Mouse (Mus musculus) 3134 (cell line): ENCODE data around the gene Gsto1.
"Not testable (repeated sequence)": the region's sequence is repeated elsewhere in the genome, so short reads cannot be mapped to it uniquely, and the experiment has no call there.

Experiments
- DNase-seq: peaks from one replicate; pipeline ENCODE4 v3.0.0-alpha.2; 2011; ENCODE audit warnings: low spot score; ENCODE audit not compliant: insufficient read length; ENCODE audit errors: extremely low read depth

Gsto1 gene

DNA sequence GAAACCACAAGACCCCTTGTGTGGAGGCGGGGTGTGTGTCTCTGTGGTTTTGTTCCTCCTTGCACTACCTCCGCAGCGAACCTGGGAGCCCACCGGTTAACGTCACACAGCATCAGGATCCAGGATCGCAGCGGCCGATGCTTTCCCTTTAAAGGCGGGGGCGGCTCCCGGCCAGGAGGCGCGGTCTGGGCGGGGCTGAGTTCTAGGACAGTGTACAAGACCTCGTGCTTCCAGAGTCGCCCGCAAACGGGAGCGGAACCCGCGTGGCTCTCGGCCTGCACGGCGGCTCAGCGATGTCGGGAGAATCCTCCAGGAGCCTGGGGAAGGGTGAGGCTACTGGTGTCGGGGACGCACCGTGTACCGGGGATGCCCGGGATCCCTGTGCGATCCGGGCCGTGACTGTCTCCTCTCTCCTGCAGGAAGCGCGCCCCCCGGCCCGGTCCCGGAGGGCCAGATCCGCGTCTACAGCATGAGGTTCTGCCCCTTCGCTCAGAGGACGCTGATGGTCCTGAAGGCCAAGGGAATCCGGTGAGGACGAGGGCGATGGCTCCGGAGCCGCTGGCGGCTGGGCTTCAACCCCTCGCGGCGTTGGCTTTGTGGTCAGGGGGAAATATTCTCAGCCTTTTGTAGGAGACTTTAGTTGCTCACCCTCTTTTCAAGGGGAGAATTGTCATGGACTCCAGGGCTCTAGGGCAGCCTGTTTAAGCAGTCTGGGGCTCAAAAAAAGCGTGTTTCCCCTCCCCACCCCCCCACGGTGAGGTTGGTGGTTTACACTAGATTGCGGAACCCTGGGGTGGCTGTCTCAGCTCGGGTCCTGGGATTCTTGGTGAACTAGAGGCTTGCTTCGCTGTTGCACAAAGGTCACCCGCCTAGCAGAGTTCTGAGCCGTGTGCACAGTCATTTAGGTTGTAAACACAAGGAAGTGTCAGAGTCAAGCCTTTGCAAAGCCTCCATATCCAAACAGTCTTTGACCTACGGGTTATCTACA is at the start of gene Gsto1:
Gene Gsto1, plus strand, starts transcription at position 175 of the 988 bp plus-strand sequence.
- peak; percentile 94 for DNase-seq

DNA sequence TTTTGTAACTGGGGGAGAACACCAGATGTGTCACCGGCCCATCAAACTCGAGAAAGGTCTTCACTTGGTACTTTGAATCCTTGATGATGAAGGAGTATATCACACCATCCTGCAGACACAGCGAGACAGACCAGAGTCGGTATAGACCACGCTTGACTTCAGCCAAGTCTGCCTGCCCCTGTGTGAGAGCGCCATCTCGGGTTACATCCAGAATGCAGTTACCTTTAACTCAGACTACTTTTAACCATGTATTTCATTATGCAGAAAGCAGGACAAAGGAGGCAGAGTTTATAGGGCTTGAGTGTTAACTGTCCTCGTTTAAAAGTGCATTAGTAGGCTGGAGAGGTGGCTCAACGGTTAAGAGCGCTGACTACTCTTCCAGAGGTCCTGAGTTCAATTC is 42.7 kb upstream of the Gsto1 start:
- DNase-seq, result no peak

DNA sequence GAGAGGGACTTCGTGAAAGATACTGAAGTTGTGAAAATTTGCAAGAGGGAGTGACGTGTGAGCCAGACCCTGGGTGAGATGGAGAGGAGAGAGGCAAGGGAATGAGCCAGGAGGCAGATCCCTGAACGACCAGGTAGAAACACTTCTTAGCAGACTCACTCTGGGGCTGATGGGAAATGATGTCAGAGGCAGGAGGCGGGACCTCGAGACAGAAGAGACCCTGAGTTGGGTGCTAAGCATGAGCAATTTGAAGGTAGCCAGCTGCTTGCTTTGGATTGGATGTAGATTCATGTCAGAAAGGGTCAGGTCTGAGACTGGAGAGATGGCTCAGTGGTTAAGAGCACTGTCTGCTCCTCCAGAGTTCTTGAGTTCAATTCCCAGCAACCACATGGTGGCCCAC is 40.0 kb upstream of the Gsto1 start:
- no peak for DNase-seq

DNA sequence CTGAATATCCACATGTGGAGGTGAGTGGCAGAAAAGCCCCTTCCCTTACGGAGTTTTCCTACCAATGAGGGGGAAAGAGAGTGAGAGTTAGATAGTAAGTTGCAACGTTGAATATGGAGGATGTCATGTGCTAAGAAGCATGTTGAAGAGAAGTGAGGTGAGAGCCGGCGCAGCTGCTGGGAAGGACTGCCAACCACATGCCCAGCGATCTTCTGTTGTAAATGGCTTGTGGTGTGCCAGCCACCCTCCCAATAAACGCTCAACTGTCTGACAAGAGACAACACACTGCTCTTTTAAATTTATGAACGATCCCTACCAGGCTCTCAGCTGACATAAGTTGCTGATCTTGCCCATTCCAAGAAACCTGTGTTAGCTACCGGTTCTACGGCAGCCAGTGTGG is 37.1 kb upstream of the Gsto1 start:
- DNase-seq, result no peak

DNA sequence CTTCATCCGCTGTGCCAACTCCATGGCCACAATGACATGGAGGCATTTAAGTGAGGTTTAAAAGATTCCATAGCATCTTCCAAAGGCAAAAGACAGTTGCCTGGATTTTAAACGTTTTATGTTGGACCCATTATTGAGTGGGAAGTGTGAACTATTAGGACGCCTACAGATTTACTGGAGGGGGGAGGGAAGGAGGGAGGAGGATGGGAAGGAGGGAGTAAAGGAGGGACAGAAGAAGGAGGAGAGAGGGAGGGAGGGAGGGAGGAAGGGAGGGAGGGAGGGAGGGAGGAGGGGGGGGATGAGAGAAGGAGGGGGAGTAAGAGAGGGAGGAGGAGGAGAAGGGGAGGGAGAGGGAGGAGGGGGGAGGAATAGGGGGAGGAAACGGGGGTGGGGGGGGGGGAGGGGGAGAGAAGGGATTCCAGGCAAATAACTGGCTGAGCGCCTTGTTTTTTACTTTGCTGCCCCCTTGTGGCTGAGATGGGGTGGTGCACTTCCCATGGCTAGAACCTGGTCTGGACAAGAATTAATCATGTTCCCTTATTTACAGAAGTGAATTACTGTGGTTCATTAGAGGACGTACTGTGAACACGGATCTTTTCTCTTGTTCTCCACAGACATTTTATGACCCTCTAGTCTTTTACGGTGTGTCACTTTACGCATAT is 33.8 kb upstream of the Gsto1 start:
- no peak for DNase-seq

DNA sequence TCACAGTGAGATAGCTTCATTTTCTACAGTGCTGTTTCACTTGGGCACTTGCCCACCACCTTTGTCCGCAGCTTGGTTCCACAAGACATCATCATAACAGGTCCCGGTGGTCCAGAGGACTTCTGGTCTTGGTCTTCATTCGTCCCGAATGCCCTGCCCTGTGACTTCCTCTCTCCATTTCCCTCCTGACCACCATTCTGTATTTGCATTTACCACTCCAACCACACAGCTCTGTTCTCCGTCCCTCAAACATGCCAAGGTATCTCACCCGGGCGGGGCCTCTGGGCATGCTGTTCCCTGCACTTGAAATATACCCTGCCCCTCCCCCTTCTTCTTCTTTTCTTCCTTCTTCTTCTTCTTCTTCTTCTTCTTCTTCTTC is 33.3 kb upstream of the Gsto1 start:
- DNase-seq, result no peak

DNA sequence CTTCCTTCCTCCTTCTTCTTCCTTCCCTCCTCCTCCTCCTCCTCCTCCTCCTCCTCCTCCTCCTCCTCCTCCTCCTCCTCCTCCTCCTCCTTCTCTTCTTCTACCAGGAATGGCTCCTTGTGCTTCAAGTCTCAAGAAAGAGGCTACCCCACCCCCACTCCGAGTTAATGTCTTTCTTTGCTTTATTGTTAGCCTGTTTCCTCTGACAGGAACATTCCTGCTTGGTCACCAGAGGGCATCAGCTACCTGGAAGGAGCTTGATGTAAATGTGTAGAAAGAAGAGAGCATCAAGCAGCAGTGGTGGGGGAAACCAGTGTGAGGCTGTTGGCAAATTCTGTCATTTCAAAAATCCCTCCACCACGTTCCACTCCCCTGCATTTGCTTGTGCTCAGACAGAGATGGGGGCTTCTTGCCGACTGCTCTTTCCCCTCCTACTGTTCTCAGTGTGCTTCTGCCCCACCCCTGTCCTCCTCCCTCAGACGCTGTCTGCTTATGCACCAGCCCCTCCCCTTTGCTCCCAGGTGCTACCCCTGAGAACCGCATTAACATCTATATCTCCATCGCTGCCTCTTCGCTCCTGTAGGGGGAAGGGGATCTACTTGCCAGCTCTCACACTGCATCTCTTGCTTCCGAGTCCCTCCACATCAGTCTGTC is 32.5 kb upstream of the Gsto1 start:
- DNase-seq, result no peak

DNA sequence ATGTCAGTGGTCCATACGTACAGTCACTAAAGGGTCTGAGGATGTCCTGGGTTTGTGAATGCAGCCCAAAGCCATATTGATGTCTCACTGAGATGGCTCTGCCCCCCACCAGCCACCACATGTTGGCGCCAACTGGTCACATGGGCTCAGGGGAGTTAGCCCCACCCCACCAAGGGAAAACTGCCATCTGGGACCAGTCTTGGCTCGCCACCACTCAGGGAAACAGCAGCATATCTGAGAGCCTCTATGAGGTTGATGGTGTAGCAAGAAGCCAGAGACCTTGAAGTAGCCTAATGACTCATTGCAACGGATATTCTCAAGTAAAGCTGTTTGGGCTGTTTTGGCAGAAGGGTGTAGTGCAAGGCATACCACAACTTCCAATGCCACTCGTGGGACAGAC is 30.7 kb upstream of the Gsto1 start:
- DNase-seq, result peak; percentile 75

DNA sequence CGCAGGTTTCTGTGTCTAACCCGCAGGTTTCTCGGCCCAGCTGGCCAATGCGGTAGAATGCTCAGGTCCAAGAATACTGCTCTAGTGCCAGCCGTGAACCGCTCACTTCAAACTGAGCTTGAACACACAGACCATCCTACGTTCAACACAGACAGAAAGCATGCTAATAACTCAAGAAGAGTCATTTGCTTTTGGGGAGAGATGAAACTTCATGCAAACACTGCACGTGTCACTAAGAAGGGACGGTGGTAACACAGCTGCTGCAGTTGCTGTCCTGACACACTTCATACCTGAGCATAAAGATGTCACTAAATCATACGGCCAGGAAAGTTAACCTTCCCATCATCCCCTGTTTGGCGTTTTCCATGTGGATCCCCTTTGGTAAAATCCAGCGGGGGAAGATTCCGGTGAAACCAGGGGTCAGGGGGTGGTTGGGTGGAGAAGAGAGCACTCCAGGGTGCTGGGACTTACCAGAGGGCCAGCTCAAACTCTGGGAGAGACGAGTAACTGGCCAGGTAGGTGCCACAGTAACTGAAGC is 24.8 kb upstream of the Gsto1 start:
- no peak for DNase-seq

DNA sequence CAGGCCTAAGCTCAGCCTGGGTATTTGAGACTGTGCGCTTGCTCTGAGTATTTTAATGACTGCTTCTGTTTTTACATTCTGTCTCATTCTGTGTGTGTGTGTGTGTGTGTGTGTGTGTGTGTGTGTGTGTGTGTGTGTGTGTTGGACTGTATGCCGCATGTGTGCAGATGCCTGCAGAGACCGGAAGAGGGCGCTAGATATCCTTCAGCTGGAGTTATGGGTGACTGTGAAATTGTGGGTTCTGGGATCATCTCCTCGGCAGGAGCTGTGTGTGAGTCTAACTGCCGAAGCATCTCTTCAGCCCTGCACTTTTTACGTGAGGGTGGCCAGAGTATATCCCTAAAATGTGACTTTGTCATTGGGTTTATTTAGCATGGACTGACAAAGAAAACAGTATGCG is 23.7 kb upstream of the Gsto1 start:
- no peak for DNase-seq

DNA sequence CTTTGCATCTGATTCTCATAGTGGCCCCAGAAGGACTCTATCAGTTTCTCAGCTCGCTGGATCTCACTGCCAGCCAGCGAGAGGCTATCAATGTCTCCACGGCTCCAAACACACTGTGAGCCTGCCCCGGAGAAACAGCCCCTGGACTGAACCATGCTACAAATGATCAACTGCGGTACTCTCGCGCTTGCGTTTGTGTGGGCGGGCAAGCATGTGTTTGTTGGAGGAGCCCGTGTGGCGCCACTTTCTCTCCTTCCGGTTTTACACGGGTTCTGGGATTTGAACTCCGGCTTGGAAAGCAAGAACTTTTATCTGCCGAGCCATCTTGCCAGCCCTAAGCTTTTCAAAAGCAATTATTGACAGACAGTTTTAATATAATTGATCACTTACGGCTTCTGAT is 22.5 kb upstream of the Gsto1 start:
- no peak for DNase-seq

DNA sequence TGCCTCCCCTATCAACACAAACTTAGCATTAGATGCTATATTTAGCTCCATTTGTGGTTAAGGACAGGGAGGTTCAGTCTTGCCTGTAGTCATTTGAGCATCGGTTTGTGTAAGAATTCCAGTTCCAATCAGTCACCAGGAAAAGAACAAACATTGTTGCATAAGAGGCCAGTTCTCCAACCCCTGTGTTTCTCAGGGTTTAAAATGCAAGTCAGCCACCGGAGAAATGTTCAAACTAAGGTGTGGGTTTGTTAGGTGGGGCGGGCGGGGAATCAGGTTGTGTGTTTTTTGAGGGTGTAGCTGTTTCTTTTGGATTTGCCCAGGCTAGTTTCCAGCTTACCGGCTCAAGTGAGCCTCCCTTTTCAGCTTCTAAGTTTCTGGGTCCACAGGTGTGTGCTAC is 20.2 kb upstream of the Gsto1 start:
- no peak for DNase-seq

DNA sequence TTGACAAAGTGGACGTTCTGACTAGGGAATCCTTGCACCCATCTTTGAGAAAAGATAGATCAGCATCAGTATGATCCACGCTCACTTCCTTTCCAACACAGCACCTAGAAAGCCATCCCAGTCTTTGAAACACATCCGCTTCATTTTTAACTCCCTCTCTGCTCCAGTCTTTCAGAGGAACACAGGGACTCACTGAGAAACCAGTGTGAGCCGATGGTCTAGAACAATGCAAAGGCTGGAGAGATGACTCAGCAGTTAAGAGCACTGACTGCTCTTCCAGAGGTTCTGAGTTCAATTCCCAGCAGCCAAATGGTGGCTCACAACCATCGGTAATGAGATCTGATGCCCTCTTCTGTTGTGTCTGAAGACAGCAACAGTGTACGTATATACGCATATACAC is 19.0 kb upstream of the Gsto1 start:
- DNase-seq, result no peak

DNA sequence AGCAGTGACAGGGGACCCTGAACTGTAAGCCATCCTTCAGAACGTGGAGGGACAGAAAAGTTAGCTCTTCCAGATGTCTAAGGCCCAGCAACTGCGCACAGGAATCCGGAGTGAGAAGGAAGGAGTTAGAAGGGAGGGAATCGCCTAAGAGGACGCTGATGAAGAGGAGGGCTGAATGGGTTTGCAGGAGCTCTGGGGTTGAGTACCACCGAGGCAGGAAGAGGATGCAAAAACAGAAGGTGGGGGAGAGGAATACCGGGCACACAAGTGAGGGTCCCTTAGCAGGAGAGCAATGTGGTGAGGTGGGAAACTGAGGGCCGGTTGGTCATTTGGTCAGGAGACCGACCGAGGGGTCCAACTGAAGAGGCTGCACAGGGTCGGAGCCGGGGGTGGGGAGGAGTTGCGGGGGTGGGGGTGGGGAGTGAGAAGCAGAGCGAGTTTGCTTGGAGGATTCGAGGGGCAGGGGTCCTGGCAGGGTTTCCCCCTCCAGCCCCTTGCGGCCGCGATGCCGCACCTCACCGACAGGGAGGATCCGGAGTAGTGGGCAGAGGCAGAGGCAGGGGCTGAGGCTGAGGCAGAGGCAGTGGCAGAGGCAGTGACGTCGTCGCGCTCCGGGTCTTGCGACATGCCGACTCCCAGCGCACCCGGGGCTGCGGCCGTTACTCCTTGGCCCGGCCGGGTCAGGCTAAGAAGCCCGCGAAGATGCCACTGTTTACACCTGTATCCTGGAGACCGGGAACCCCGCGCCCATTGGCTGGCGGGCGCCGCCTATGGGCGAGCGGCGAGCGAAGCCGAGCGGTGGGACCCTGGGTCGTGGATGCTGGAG is 17.9 kb upstream of the Gsto1 start:
- no peak for DNase-seq

DNA sequence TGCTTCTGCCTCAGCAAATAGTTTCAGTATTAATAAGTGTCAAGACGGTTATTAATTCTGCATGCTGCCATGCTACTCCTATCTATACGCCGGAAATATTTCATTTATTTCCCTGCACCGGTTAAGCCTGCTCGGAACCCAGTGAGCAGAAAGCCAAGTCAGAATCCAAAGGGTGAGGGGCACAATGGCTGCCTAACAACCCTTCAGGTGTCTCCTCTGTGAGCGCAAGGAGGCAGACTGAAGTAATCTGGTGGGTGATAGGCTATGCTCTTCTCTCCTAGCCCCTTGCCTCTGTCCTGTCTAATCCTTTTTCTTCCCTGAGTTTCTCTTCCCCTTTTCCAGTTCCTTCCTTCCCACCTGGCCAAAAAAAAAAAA is 17.3 kb upstream of the Gsto1 start:
- DNase-seq, result no peak

DNA sequence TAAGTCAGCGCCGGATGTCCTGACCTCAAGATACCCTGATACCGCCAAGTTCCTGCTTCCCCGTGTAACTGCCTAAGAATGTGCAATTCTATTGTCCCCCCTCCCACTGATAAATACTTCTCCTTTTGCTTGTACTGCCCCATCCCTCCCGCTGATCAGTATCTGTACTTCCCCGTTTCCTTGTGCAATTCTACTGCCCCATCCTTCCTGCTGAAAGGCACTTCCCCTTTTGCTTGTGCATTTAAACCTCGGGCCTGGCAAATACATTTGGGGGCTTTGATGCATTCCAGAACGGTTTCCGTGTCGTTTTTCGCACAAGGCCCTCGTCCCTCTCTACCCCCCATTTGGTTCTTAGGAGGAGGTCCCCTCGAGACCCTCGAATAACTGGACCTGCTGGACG is 13.5 kb upstream of the Gsto1 start:
- not testable (repeated sequence) for DNase-seq

DNA sequence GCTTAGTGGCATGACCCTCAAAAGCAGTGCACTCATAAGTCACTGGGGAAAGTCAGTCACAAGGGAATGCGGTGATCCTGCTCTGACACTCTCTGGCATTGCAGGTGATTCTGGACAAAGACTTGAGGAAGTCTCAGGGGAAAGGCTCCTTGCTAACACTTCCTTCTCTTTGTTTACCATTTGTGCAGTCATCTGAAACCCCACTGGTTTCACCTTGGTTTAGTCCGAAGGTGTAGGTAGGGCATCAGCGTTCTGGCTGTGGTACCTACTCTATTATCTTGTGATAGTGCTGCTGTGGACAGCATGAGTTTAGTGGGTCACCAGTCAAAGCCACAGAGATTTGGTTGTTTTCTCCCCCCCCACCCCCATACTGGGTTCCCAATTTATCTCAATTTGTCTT is 5.0 kb upstream of the Gsto1 start:
- no peak for DNase-seq

DNA sequence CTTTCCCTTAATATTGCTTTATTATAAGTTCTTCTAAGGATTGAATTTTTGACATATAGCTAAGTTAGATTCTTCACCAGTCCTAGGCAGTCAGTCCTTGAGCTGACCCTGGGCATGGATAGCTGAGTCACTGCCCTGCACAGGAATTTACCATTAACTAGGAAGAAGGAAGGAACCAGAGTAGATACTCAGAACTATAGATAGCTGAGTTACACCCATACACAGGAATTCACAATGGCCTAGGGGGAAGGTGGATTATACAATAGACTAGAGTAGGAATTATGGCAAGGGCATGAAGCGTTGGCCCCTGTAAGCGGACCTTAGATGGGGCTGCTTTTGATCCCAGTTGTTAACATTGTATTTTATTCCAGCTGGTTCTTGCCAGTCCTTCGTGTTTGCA is 2.6 kb upstream of the Gsto1 start:
- not testable (repeated sequence) for DNase-seq

DNA sequence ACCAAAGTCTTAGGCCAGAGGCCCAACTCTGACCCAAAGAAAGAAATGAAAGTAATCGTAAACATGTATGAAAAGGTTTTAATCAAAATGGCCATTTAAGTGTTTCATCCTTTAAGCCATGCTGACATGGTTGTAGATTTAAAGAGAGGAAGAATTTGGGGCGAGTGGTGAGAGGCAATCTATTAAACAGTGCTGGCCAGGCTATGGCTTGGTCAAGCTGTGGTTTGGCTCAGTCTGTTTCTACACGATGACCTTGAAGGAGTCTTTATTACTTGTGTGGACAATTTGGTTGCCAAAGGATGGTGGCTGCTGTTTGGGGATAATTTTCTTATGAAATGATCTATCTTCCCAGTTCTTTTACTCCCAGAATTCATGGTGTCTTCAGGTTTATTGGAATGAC is 1.7 kb upstream of the Gsto1 start:
- no peak for DNase-seq

DNA sequence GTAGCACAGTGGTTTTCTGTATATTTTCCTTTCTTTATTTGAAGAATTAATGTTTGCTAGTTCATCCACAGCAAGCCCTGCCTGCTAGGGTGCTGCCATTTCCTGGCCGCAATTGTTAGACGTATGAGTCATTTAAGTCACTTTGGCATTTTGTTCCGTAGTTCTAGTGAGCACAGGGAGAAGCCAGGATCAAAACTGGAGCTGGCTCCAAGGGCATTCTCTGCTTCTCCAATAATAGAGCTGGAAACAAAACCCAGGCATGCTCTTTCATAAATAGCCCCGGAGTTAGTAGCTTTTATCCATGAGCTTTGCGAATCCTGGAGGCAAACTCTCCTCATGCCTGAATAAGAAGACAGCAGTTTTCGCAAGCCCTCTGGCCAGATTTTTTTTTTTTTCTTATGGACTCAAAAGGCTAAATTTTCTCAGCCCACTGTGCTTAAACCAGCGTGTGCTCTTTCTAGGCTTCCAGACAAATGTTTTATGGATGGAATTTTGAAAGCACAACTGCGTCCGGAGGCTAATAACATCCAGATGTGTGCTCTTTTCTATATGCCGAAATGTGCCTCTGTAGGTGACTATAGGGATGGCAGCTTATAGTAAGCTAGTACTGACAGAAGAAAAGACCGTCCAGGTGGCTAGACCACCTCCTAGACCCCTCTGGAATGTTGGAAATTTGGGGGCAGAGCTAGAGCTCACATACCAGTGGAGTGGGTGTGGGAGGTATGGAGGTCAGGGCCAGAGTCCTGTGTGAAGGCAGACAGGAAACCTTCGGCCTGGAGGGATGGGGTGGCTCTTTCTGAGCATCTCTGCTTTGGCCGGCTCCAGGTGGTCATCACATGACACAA is 597 bp upstream of the Gsto1 start:
- peak; percentile 35 for DNase-seq
